Mouse (Mus musculus): ENCODE data around the gene Gm28374. TPM values are rescaled to one million over a fixed set of nuclear protein-coding genes. Genes with fewer than 3 reads are reported as not detected.

Gm28374 gene
- total and polyA plus RNA-seq, 3 experiments = 0.40 TPM; not detected in 2

DNA sequence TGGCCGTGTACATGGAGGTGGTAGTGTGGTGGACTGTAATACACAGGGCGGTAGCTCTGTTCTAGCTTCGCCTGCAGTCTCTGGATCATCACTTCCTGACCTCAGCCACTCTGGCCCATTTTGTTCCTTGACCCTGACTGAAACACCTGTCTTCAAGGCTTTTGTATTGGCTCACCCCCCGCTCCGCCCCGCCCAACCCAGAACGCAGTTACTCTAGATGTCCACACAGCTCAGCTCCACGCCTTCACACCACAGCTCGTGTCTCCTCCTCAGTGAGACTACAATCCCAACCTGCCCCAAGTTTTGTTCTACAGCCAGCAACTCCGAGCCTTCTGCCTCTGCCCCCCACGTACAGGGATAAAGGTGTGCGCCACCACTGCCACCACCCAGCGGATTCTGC lies 6.8 kb upstream of the Gm28374 start:
- TF ChIP-seq SIN3A (IDR thresholded peaks at IDR 0.05; ENCODE audit: low read length) (no peak), ZNF384 (IDR thresholded peaks at IDR 0.05; ENCODE audit: low read depth, low read length) (no peak), MEF2A (IDR thresholded peaks at IDR 0.05; ENCODE audit: borderline replicate concordance, low read depth, low read length) (no peak), NELFE (IDR thresholded peaks at IDR 0.05; ENCODE audit: low read depth, low read length) (no peak), RAD21 (IDR thresholded peaks at IDR 0.05; ENCODE audit: low read depth, low read length) (no peak), POLR2A (IDR thresholded peaks at IDR 0.05; ENCODE audit: low read depth, low read length) (no peak), EP300 (IDR thresholded peaks at IDR 0.05; ENCODE audit: low read length) (no peak), JUN (IDR thresholded peaks at IDR 0.05; ENCODE audit: insufficient read depth, low read depth, low read length) (no peak), UBTF (IDR thresholded peaks at IDR 0.05; ENCODE audit: low read depth, low read length) (no peak), TBP (conservative IDR thresholded peaks at IDR 0.05; ENCODE audit: low read depth, low read length) (no peak), IRF4 (IDR thresholded peaks at IDR 0.05; ENCODE audit: low read depth, low read length) (no peak)
- no peaks in the 10 kb centered on the region for H3K9me3 ChIP-seq (replicated peaks; ENCODE audit: low read length)
- H3K27ac ChIP-seq (ENCODE audit: insufficient read depth, low read depth) = no peak overlapping the region
- no peak overlapping the region for H3K4me2 ChIP-seq (ENCODE audit: insufficient read depth, low read depth, poor library complexity, severe bottlenecking)
- H3K79me2 ChIP-seq (replicated peaks; ENCODE audit: control insufficient read depth, extremely low read depth, insufficient read depth, poor library complexity, severe bottlenecking) = peaks cover 46% of the 10 kb centered on the region
- H3K36me3 ChIP-seq (replicated peaks in 1 of 2; ENCODE audit: control insufficient read depth in 1 of 2, insufficient read depth in 1 of 2, low read length in 1 of 2) = peaks cover 62 to 74% of the 10 kb centered on the region in 2 experiments
- dilution Hi-C loops (cut with MboI; ENCODE audit: extremely low pct_ligation_motif_present, extremely low pct_unique_long_range_greater_than_20kb, low sequenced_read_pairs) = no loop called here
- in situ Hi-C loops (cut with MboI; ENCODE audit: low pct_ligation_motif_present, low pct_unique_long_range_greater_than_20kb, low sequenced_read_pairs) = loop anchor here (5.0 kb wide), 1 partner anchor 33 kb away; no protein-coding TSS in a partner anchor
- no peak overlapping the region for H3K4me3 ChIP-seq (replicated peaks in 1 of 3; ENCODE audit: low read depth in 2 of 3, low read length in 2 of 3, poor library complexity in 1 of 3)
- no peak overlapping the region for H3K9ac ChIP-seq (ENCODE audit: insufficient read depth, low read depth)
- peaks cover 2 to 31% of the 10 kb centered on the region in 2 experiments for H3K4me1 ChIP-seq (ENCODE audit: control insufficient read depth in 1 of 2, insufficient read depth in 2 of 2)
- DNase-seq (ENCODE audit: extremely low read depth) = no peak
- H3K27me3 ChIP-seq (replicated peaks) = no peaks in the 10 kb centered on the region

DNA sequence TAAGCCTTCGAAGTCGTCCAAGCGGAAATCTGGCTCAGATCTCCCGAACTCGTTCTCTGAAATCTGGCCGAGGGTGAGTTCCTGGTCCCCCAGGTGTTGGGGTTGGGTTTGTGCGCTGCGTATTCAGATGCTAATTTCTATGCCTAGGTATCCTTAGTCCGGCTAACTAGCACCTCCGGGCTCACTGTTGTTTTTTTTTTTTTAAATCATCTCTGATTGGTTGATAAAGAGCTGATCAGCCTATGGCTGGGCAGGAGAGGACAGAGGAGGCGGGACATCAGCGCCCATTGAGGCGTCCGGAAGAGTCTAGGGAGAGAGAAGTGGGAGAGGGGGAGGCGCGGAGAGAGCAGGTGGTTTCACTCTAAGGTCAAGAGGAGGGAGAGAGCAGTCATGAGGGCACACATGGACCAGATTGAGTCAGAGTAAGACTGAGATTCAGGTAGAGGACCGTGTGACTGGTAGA lies 3.4 kb upstream of the Gm28374 start:
- peak; percentile 93 for DNase-seq (ENCODE audit: extremely low read depth)
- Histone ChIP-seq H3K9ac (ENCODE audit: insufficient read depth, low read depth) (peak overlapping the region; percentile 94), H3K9me3 (replicated peaks; ENCODE audit: low read length) (no peaks in the 10 kb centered on the region), H3K27me3 (replicated peaks) (no peaks in the 10 kb centered on the region), H3K36me3 (replicated peaks in 1 of 2; ENCODE audit: control insufficient read depth in 1 of 2, insufficient read depth in 1 of 2, low read length in 1 of 2) (peaks cover 58 to 75% of the 10 kb centered on the region in 2 experiments), H3K27ac (ENCODE audit: insufficient read depth, low read depth) (peak overlapping the region; percentile 66; the same call in 1 of the 2 replicates), H3K4me3 (replicated peaks in 1 of 3; ENCODE audit: low read depth in 2 of 3, low read length in 2 of 3, poor library complexity in 1 of 3) (peak overlapping the region; percentile 90 to 98 (median 98)), H3K4me1 (ENCODE audit: control insufficient read depth in 1 of 2, insufficient read depth in 2 of 2) (peaks cover 4 to 36% of the 10 kb centered on the region in 2 experiments), H3K4me2 (ENCODE audit: insufficient read depth, low read depth, poor library complexity, severe bottlenecking) (peak overlapping the region; percentile 89), H3K79me2 (replicated peaks; ENCODE audit: control insufficient read depth, extremely low read depth, insufficient read depth, poor library complexity, severe bottlenecking) (peaks cover 43% of the 10 kb centered on the region)
- in situ Hi-C loops (cut with MboI; ENCODE audit: low pct_ligation_motif_present, low pct_unique_long_range_greater_than_20kb, low sequenced_read_pairs) = loop anchor here (5.0 kb wide), 1 partner anchor 37 kb away; no protein-coding TSS in a partner anchor
- dilution Hi-C loops (cut with MboI; ENCODE audit: extremely low pct_ligation_motif_present, extremely low pct_unique_long_range_greater_than_20kb, low sequenced_read_pairs) = no loop called here
- peak; percentile 26 for TF ChIP-seq MXI1 (IDR thresholded peaks at IDR 0.05; ENCODE audit: low read depth, low read length)
- TF ChIP-seq BHLHE40 (IDR thresholded peaks at IDR 0.05; ENCODE audit: low read depth, low read length) = no peak
- TF ChIP-seq ZMIZ1 (IDR thresholded peaks at IDR 0.05; ENCODE audit: low read depth, low read length) = no peak
- TF ChIP-seq EP300 (IDR thresholded peaks at IDR 0.05; ENCODE audit: low read length) = no peak
- no peak for TF ChIP-seq USF2 (conservative IDR thresholded peaks at IDR 0.05; ENCODE audit: low read depth, low read length)
- TF ChIP-seq UBTF (IDR thresholded peaks at IDR 0.05; ENCODE audit: low read depth, low read length) = peak; percentile 34; the same call in 1 of the 2 replicates
- TF ChIP-seq PAX5 (IDR thresholded peaks at IDR 0.05; ENCODE audit: low read length) = no peak
- TF ChIP-seq TCF12 (IDR thresholded peaks at IDR 0.05; ENCODE audit: low read depth, low read length) = no peak; the same call in 1 of the 2 replicates
- TF ChIP-seq JUN (IDR thresholded peaks at IDR 0.05; ENCODE audit: insufficient read depth, low read depth, low read length) = no peak
- no peak for TF ChIP-seq SMC3 (IDR thresholded peaks at IDR 0.05; ENCODE audit: low read depth, low read length)
- no peak for TF ChIP-seq NELFE (IDR thresholded peaks at IDR 0.05; ENCODE audit: low read depth, low read length)
- peak; percentile 87 for TF ChIP-seq IRF4 (IDR thresholded peaks at IDR 0.05; ENCODE audit: low read depth, low read length)
- TF ChIP-seq MAFK (IDR thresholded peaks at IDR 0.05; ENCODE audit: insufficient replicate concordance, low read length) = no peak
- TF ChIP-seq ZC3H11A (IDR thresholded peaks at IDR 0.05; ENCODE audit: low read depth, low read length) = no peak
- TF ChIP-seq ZKSCAN1 (IDR thresholded peaks at IDR 0.05; ENCODE audit: borderline replicate concordance, low read depth, low read length) = no peak
- no peak for TF ChIP-seq POLR2AphosphoS2 (IDR thresholded peaks at IDR 0.05; ENCODE audit: low read depth, low read length)
- TF ChIP-seq MEF2A (IDR thresholded peaks at IDR 0.05; ENCODE audit: borderline replicate concordance, low read depth, low read length) = no peak
- TF ChIP-seq TBP (conservative IDR thresholded peaks at IDR 0.05; ENCODE audit: low read depth, low read length) = peak; percentile 81
- no peak for TF ChIP-seq E2F4 (IDR thresholded peaks at IDR 0.05; ENCODE audit: insufficient replicate concordance, low read depth, low read length)
- no peak for TF ChIP-seq JUND (conservative IDR thresholded peaks at IDR 0.05; ENCODE audit: low read depth, low read length)
- no peak for TF ChIP-seq RAD21 (IDR thresholded peaks at IDR 0.05; ENCODE audit: low read depth, low read length)
- TF ChIP-seq HCFC1 (IDR thresholded peaks at IDR 0.05; ENCODE audit: low read depth, low read length) = peak; percentile 43
- no peak for TF ChIP-seq RCOR1 (conservative IDR thresholded peaks at IDR 0.05; ENCODE audit: low read depth, low read length)
- peak; percentile 99 for TF ChIP-seq ZNF384 (IDR thresholded peaks at IDR 0.05; ENCODE audit: low read depth, low read length)
- no peak for TF ChIP-seq CHD1 (IDR thresholded peaks at IDR 0.05; ENCODE audit: low read depth, low read length)
- TF ChIP-seq CHD2 (IDR thresholded peaks at IDR 0.05; ENCODE audit: low read length) = peak; percentile 86
- peak; percentile 52 for TF ChIP-seq POLR2A (IDR thresholded peaks at IDR 0.05; ENCODE audit: low read depth, low read length)
- peak; percentile 84 for TF ChIP-seq ELF1 (IDR thresholded peaks at IDR 0.05; ENCODE audit: low read depth, low read length)
- no peak for TF ChIP-seq ETS1 (conservative IDR thresholded peaks at IDR 0.05; ENCODE audit: low read depth, low read length)

All from CH12.LX (cell line).